Mouse (Mus musculus) CH12.LX (cell line): ENCODE results near the gene Pepd. TPM values are rescaled to one million over a fixed set of nuclear protein-coding genes. Genes with fewer than 3 reads are reported as not detected.
A peak's percentile ranks its signal among the peaks of the same experiment; 100 is the strongest.

Experiments used
- DNase-seq: peaks from one replicate; pipeline ENCODE4 v3.0.0-alpha.2; 2013; ENCODE audit errors: extremely low read depth
- H3K27ac ChIP-seq: 2 replicates; pipeline ENCODE4 v1.5.1; 2012; ENCODE audit warnings: low read depth, mild to moderate bottlenecking, control low read depth, moderate library complexity; ENCODE audit not compliant: insufficient read depth
- H3K27me3 ChIP-seq: replicated peaks from 2 replicates; pipeline ENCODE3; 2012; ENCODE audit warnings: inconsistent platforms
- H3K36me3 ChIP-seq, 2 experiments: replicated peaks in 1 of 2; 2 replicates each; pipeline versions ENCODE3 to v1.6.1; 2012; ENCODE audit warnings: inconsistent platforms in 1 of 2, low read length in 1 of 2, mild to moderate bottlenecking in 1 of 2, mixed read lengths in 1 of 2, moderate library complexity in 1 of 2; ENCODE audit not compliant: control insufficient read depth in 1 of 2, insufficient read depth in 1 of 2
- H3K4me1 ChIP-seq, 2 experiments: 2 replicates each; pipeline ENCODE4 v1.6.1; 2012; ENCODE audit warnings: inconsistent platforms in 1 of 2, moderate library complexity in 1 of 2; ENCODE audit not compliant: insufficient read depth in 2 of 2, control insufficient read depth in 1 of 2
- H3K4me2 ChIP-seq: 2 replicates; pipeline ENCODE4 v1.6.1; 2012; ENCODE audit warnings: low read depth, mild to moderate bottlenecking, control low read depth; ENCODE audit not compliant: poor library complexity, insufficient read depth, severe bottlenecking
- H3K4me3 ChIP-seq, 3 experiments: fragments of 150-350 bp in 1 of 3; sonication (generic) in 1 of 3; replicated peaks in 1 of 3; 2 replicates each; pipeline versions ENCODE3 to v1.5.1; 2011 to 2012; ENCODE audit warnings: low read depth in 2 of 3, low read length in 2 of 3, mild to moderate bottlenecking in 2 of 3, moderate library complexity in 2 of 3, control low read depth in 1 of 3, improper control_type of control experiment in 1 of 3, inconsistent platforms in 1 of 3, mixed read lengths in 1 of 3; ENCODE audit not compliant: poor library complexity in 1 of 3
- H3K79me2 ChIP-seq: replicated peaks from 2 replicates; pipeline ENCODE4 v1.6.1; 2012; ENCODE audit warnings: mild to moderate bottlenecking, moderate library complexity; ENCODE audit not compliant: control insufficient read depth, poor library complexity, insufficient read depth, severe bottlenecking; ENCODE audit errors: extremely low read depth
- H3K9ac ChIP-seq: 2 replicates; pipeline ENCODE4 v1.6.1; 2012; ENCODE audit warnings: low read depth, mild to moderate bottlenecking, control low read depth, moderate library complexity; ENCODE audit not compliant: insufficient read depth
- H3K9me3 ChIP-seq: replicated peaks from 2 replicates; pipeline ENCODE3; 2012; ENCODE audit warnings: low read length, inconsistent platforms, mixed read lengths
- BHLHE40 ChIP-seq: IDR thresholded peaks from 2 replicates; pipeline ENCODE4 v1.6.1; 2011; ENCODE audit warnings: mild to moderate bottlenecking, low read depth, low read length, improper control_type of control experiment
- CHD2 ChIP-seq: IDR thresholded peaks from 2 replicates; pipeline ENCODE4 v1.6.1; 2011; ENCODE audit warnings: low read length, improper control_type of control experiment
- CTCF ChIP-seq, 2 experiments: IDR thresholded peaks in 1 of 2; conservative IDR thresholded peaks in 1 of 2; 2 replicates each; pipeline ENCODE4 v1.5.1; 2011 to 2012; ENCODE audit warnings: low read depth in 2 of 2, low read length in 2 of 2, improper control_type of control experiment in 1 of 2, inconsistent platforms in 1 of 2, mild to moderate bottlenecking in 1 of 2, moderate library complexity in 1 of 2
- EP300 ChIP-seq: IDR thresholded peaks from 2 replicates; pipeline ENCODE4 v1.6.1; 2011; ENCODE audit warnings: low read length, improper control_type of control experiment
- ETS1 ChIP-seq: conservative IDR thresholded peaks from 2 replicates; pipeline ENCODE4 v1.6.1; 2012; ENCODE audit warnings: low read depth, mild to moderate bottlenecking, inconsistent platforms, low read length, improper control_type of control experiment, moderate library complexity
- GABPA ChIP-seq: IDR thresholded peaks from 2 replicates; pipeline ENCODE4 v1.6.1; 2012; ENCODE audit warnings: low read depth, low read length, improper control_type of control experiment, inconsistent platforms; ENCODE audit not compliant: insufficient replicate concordance
- IRF4 ChIP-seq: IDR thresholded peaks from 2 replicates; pipeline ENCODE4 v1.6.1; 2014; ENCODE audit warnings: low read depth, mild to moderate bottlenecking, inconsistent platforms, low read length, improper control_type of control experiment
- JUN ChIP-seq: IDR thresholded peaks from 2 replicates; pipeline ENCODE4 v1.6.1; 2011; ENCODE audit warnings: low read depth, mild to moderate bottlenecking, low read length, improper control_type of control experiment, moderate library complexity; ENCODE audit not compliant: insufficient read depth
- KAT2A ChIP-seq: IDR thresholded peaks from 2 replicates; pipeline ENCODE4 v1.6.1; 2012; ENCODE audit warnings: low read length, improper control_type of control experiment, inconsistent platforms; ENCODE audit not compliant: insufficient replicate concordance
- MAFK ChIP-seq: IDR thresholded peaks from 2 replicates; pipeline ENCODE4 v1.6.1; 2011; ENCODE audit warnings: low read length, improper control_type of control experiment; ENCODE audit not compliant: insufficient replicate concordance
- MAX ChIP-seq: IDR thresholded peaks from 2 replicates; pipeline ENCODE4 v1.6.1; 2011; ENCODE audit warnings: low read length, improper control_type of control experiment
- MXI1 ChIP-seq: IDR thresholded peaks from 2 replicates; pipeline ENCODE4 v1.6.1; 2011; ENCODE audit warnings: mild to moderate bottlenecking, low read depth, low read length, improper control_type of control experiment
- MYC ChIP-seq: IDR thresholded peaks from 2 replicates; pipeline ENCODE4 v1.6.1; 2011; ENCODE audit warnings: low read depth, mild to moderate bottlenecking, improper control_type of control experiment, low read length
- NELFE ChIP-seq: IDR thresholded peaks from 2 replicates; pipeline ENCODE4 v1.6.1; 2011; ENCODE audit warnings: low read depth, low read length, improper control_type of control experiment
- POLR2AphosphoS2 ChIP-seq: IDR thresholded peaks from 2 replicates; pipeline ENCODE4 v1.6.1; 2011; ENCODE audit warnings: low read depth, low read length, improper control_type of control experiment
- RAD21 ChIP-seq: IDR thresholded peaks from 2 replicates; pipeline ENCODE4 v1.6.1; 2011; ENCODE audit warnings: low read depth, mild to moderate bottlenecking, low read length, improper control_type of control experiment, moderate library complexity
- SIN3A ChIP-seq: IDR thresholded peaks from 2 replicates; pipeline ENCODE4 v1.6.1; 2012; ENCODE audit warnings: low read length, improper control_type of control experiment, inconsistent platforms
- SMC3 ChIP-seq: IDR thresholded peaks from 2 replicates; pipeline ENCODE4 v1.6.1; 2011; ENCODE audit warnings: low read depth, low read length, improper control_type of control experiment
- TCF12 ChIP-seq: IDR thresholded peaks from 2 replicates; pipeline ENCODE4 v1.6.1; 2014; ENCODE audit warnings: low read depth, mild to moderate bottlenecking, inconsistent platforms, low read length, improper control_type of control experiment
- UBTF ChIP-seq: IDR thresholded peaks from 2 replicates; pipeline ENCODE4 v1.6.1; 2012; ENCODE audit warnings: low read depth, mild to moderate bottlenecking, inconsistent platforms, low read length, improper control_type of control experiment, moderate library complexity
- ZC3H11A ChIP-seq: IDR thresholded peaks from 2 replicates; pipeline ENCODE4 v1.6.1; 2012; ENCODE audit warnings: low read depth, mild to moderate bottlenecking, inconsistent platforms, low read length, improper control_type of control experiment
- ZMIZ1 ChIP-seq: IDR thresholded peaks from 2 replicates; pipeline ENCODE4 v1.6.1; 2012; ENCODE audit warnings: low read depth, mild to moderate bottlenecking, inconsistent platforms, low read length, improper control_type of control experiment
- dilution Hi-C: fragments of 300-500 bp; cut with MboI; formaldehyde crosslinking; loops from 2 replicates; pipeline ENCODE4 v1.14.3; 2020; ENCODE audit warnings: low sequenced_read_pairs; ENCODE audit not compliant: extremely low pct_unique_long_range_greater_than_20kb, extremely low pct_ligation_motif_present
- in situ Hi-C: fragments of 300-500 bp; cut with MboI; formaldehyde crosslinking; loops from 3 replicates; pipeline ENCODE4 v1.14.3; 2019; ENCODE audit warnings: low sequenced_read_pairs, low pct_ligation_motif_present, low pct_unique_long_range_greater_than_20kb, mixed read lengths
- polyA plus RNA-seq: library from polyadenylated mRNA; unstranded; fragments of >175 nt; gene quantifications from 2 replicates; pipeline ENCODE4 v1.2.1, GENCODE M21; 2012; ENCODE audit warnings: low read depth; ENCODE audit not compliant: insufficient read length
- total RNA-seq, 2 experiments: library from RNA; depleted of rRNA; stranded (reverse); fragments of 300-350 nt in 1 of 2; fragments of >200 nt in 1 of 2; gene quantifications; 2 replicates each; pipeline ENCODE4 v1.2.3; 2012 to 2014

Gene Pepd
- total and polyA plus RNA-seq, 3 experiments = 52.4 to 68.3 (median 53.5) TPM

DNA sequence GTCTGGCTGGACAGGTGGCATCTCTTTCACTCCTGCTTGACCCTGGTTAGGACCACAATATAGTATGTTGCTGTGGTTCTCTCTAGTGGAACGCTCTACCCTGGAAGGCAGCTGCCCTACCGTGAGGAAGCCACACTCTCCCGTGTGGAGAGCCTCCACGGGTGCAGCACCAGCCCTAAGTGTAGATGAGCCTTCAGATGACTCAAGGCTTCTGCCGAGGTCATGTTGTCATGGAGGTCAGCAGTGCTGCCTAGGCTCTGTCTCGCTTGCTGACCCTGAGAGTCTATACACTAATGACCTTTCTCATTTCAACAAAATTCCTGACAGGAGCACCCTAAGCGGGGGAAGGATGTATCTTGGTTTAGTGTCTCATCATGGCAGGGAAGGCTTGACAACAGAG lies 13.8 kb downstream of the Pepd start:
- no peak overlapping the region for H3K4me2 ChIP-seq
- no peaks in the 10 kb centered on the region for H3K9me3 ChIP-seq
- no peaks in the 10 kb centered on the region for H3K27me3 ChIP-seq
- no peak overlapping the region for H3K9ac ChIP-seq
- H3K4me3 ChIP-seq = no peak overlapping the region
- H3K79me2 ChIP-seq = no peaks in the 10 kb centered on the region
- H3K27ac ChIP-seq = no peak overlapping the region
- dilution Hi-C loops = no loop called here
- in situ Hi-C loops = no loop called here
- no peak for DNase-seq
- H3K36me3 ChIP-seq = peaks cover 27 to 76% of the 10 kb centered on the region in 2 experiments
- peaks cover 13 to 31% of the 10 kb centered on the region in 2 experiments for H3K4me1 ChIP-seq
- TF ChIP-seq RAD21 (no peak), ZMIZ1 (no peak), MYC (no peak), MAX (no peak), KAT2A (no peak), EP300 (no peak), TCF12 (no peak), SIN3A (no peak), NELFE (no peak), BHLHE40 (no peak), JUN (no peak), SMC3 (no peak), ETS1 (no peak), CTCF (conservative IDR thresholded peaks at IDR 0.05 in 1 of 2, IDR thresholded peaks at IDR 0.05 in 1 of 2; ENCODE audit: low read depth in 2 of 2, low read length in 2 of 2) (no peak)

DNA sequence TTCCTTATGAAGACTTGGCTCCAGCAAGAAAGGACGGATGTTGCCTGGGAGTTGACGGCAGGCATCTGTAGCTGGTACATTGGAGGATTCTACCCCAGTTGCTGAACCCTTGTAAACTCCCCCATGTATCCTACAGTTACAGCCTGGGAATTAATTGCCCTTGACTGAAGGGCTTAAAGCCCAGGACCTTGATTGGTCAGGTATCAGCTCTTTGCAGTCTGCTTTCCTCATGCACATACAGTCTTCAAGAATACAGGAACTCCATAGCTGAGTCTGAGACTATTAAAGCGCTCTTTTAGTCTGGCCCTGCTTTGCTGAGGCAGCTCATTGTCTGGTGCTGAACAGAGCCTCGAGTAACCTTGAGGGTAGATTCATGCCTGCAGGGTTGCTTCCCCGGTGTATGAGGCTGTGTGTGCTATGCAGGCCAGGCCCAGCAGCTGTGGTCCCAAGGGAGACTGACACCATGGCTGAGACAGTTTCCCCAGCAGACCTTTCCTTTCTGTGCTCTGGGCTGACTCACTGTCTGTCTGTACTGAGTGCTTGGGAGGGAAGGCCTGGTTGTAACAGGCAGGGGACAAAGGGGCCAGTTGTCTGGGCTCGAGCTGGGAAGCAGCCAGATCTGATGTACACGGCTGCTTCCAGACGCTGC lies 17.6 kb downstream of the Pepd start:
- dilution Hi-C loops = no loop called here

More for the DNA sequence above, 17.6 kb downstream of the Pepd start:
- Histone ChIP-seq H3K27ac (no peak overlapping the region), H3K9ac (no peak overlapping the region), H3K9me3 (no peaks in the 10 kb centered on the region), H3K4me1 (peaks cover 13 to 34% of the 10 kb centered on the region in 2 experiments), H3K4me3 (no peak overlapping the region), H3K27me3 (no peaks in the 10 kb centered on the region), H3K79me2 (no peaks in the 10 kb centered on the region), H3K36me3 (peaks cover 32 to 85% of the 10 kb centered on the region in 2 experiments), H3K4me2 (no peak overlapping the region)
- in situ Hi-C loops = no loop called here
- TF ChIP-seq UBTF (no peak), ETS1 (peak; percentile 65), MAFK (no peak), BHLHE40 (no peak), RAD21 (no peak), CHD2 (no peak), NELFE (no peak), MYC (no peak), TCF12 (peak; percentile 38; the same call in 1 of the 2 replicates), EP300 (peak; percentile 32; the same call in 1 of the 2 replicates), GABPA (no peak), ZC3H11A (no peak), MXI1 (no peak), IRF4 (peak; percentile 19; the same call in 1 of the 2 replicates), POLR2AphosphoS2 (no peak)
- peak; percentile 91 for DNase-seq
